Mouse (Mus musculus) cortical plate, adult 2 months (tissue): Measurements from ENCODE around the gene A730049H05Rik. TPM values are rescaled to one million over a fixed set of nuclear protein-coding genes. Genes with fewer than 3 reads are reported as not detected.

Experiments
- H3K27ac ChIP-seq: fragments of 200-500 bp; 2 replicates; pipeline ENCODE4 v1.5.1; 2012; ENCODE audit warnings: low read length, control low read depth, inconsistent platforms; ENCODE audit not compliant: insufficient read depth
- H3K4me1 ChIP-seq: fragments of 200-500 bp; 2 replicates; pipeline ENCODE4 v1.6.1; 2011; ENCODE audit warnings: low read length; ENCODE audit not compliant: control insufficient read depth, insufficient read depth
- H3K4me3 ChIP-seq: fragments of 200-500 bp; 2 replicates; pipeline ENCODE4 v1.5.1; 2011; ENCODE audit warnings: mild to moderate bottlenecking, low read length, control low read depth; ENCODE audit not compliant: insufficient read depth
- CTCF ChIP-seq: fragments of 200-500 bp; IDR thresholded peaks from 2 replicates; pipeline ENCODE4 v1.5.1; 2011; ENCODE audit warnings: mild to moderate bottlenecking, control low read depth, low read length; ENCODE audit not compliant: insufficient read depth; ENCODE audit errors: extremely low read depth
- POLR2A ChIP-seq: fragments of 200-500 bp; IDR thresholded peaks from 2 replicates; pipeline ENCODE4 v1.6.1; 2011; ENCODE audit warnings: mild to moderate bottlenecking, low read length, control low read depth; ENCODE audit not compliant: insufficient read depth; ENCODE audit errors: extremely low read depth
- polyA plus RNA-seq: library from polyadenylated mRNA; depleted of rRNA; stranded (reverse); fragments of >200 nt; gene quantifications from 2 replicates; pipeline ENCODE4 v1.2.3, GENCODE M21; 2012; rRNA removed

The A730049H05Rik gene
- polyA plus RNA-seq, 1 experiment, result 0.08 TPM

- Histone ChIP-seq H3K4me1 (no peaks in the 10 kb centered on the region), H3K27ac (no peak overlapping the region), H3K4me3 (no peak overlapping the region)
- no peak for TF ChIP-seq POLR2A
- no peak for TF ChIP-seq CTCF
Measured at GRCm38 (mm10) chr6:92874854-92875253, 58.6 kb downstream of the A730049H05Rik start.

- Histone ChIP-seq H3K4me3 (no peak overlapping the region), H3K4me1 (no peaks in the 10 kb centered on the region), H3K27ac (no peak overlapping the region)
- TF ChIP-seq POLR2A (no peak), CTCF (no peak)
Measured at GRCm38 (mm10) chr6:92875340-92875739, 59.1 kb downstream of the A730049H05Rik start.

DNA sequence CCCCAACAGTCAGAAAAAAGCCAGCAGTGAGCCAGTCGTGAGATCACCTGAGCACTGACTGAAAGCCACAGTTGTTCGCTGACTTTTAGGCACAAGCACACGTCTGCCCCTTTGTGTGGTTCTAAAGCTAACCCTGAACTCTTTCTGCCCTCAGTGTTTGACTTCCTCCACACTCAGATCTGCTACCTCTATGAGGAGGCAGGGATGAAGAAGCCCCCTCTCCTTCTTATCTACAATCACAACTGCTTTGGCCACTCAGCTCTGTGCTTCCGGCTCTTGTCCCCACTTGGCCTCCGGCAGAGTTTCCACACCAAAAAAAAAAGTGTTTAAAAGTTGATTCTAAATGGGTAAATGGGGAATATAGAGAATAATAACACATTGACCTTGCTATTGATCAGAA lies 59.8 kb downstream of the A730049H05Rik start:
- Histone ChIP-seq H3K27ac (no peak overlapping the region), H3K4me3 (no peak overlapping the region), H3K4me1 (no peaks in the 10 kb centered on the region)
- TF ChIP-seq POLR2A (no peak), CTCF (no peak)

DNA sequence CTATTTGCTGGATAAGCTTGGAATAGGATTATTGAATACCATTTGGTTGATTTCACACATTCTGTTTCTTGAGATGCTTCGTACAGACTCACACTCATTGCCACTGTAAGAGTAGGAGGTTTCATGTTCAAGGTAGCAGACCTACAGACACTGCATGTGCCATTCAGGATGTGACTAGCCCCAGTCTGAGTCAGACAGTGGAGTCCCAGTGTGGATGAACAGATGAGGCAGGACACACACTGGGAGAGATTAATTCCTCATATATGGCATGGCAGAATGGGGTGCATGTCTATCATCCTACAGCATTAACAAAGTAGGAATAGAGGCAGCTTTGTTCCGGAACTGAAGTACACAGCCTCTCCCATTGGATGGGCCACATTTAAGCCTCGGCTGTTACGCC lies 61.0 kb downstream of the A730049H05Rik start:
- no peaks in the 10 kb centered on the region for H3K4me1 ChIP-seq
- H3K27ac ChIP-seq, result no peak overlapping the region
- H3K4me3 ChIP-seq, result no peak overlapping the region
- TF ChIP-seq POLR2A, result no peak
- TF ChIP-seq CTCF, result no peak

GRCm38 (mm10) chr6:92878771-92879170 lies 62.5 kb downstream of the A730049H05Rik start:
- Histone ChIP-seq H3K4me1 (no peaks in the 10 kb centered on the region), H3K27ac (no peak overlapping the region), H3K4me3 (no peak overlapping the region)
- TF ChIP-seq POLR2A, result no peak
- TF ChIP-seq CTCF, result no peak

GRCm38 (mm10) chr6:92879700-92880265 lies 63.5 kb downstream of the A730049H05Rik start:
- TF ChIP-seq POLR2A, result no peak
- no peak for TF ChIP-seq CTCF
- H3K4me1 ChIP-seq, result no peaks in the 10 kb centered on the region
- H3K27ac ChIP-seq, result no peak overlapping the region
- no peak overlapping the region for H3K4me3 ChIP-seq

GRCm38 (mm10) chr6:92882446-92882845 lies 66.2 kb downstream of the A730049H05Rik start:
- H3K4me3 ChIP-seq, result no peak overlapping the region
- no peaks in the 10 kb centered on the region for H3K4me1 ChIP-seq
- no peak for TF ChIP-seq CTCF
- no peak for TF ChIP-seq POLR2A

DNA sequence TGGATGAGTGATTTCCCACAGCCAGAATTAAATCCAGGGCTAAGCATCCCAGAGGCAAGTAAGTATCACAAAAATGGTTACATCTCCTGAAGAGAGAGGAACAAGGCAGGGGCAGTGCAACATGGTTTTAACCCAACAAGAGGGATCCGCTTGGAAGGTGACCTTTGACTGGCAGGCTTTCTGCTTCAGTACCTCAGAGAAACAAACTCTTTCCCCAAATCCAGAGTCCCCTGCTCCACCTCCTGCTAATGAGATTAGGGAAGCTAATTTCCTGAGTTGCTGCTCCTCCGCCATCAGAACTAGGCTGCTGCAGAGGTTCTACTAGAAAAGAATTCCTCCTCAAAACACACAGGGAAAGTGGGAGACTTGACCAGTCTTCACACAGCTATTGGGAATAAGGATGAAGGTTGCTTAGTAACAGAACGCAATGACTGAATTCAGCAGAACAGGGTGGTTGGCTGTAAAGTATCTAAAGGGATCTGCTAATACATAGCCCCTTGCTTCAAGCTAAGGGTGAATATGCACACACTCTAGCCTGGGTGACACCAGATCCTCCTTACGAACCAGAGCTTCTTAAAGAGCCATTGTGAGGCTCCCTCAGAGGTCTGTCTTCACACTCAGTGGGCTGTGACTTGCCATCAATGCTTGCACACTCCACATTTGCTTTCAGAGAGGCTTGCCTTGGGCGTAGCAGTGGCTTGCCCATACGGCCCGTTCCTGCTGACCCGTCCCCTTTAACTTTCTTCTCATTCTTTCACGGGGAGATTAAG lies 67.0 kb downstream of the A730049H05Rik start:
- H3K27ac ChIP-seq, result no peak overlapping the region
- no peaks in the 10 kb centered on the region for H3K4me1 ChIP-seq
- H3K4me3 ChIP-seq, result no peak overlapping the region
- TF ChIP-seq CTCF (no peak), POLR2A (no peak)

More at GRCm38 (mm10) chr6:92882446-92882845, 66.2 kb downstream of the A730049H05Rik start:
- H3K27ac ChIP-seq, result no peak overlapping the region

GRCm38 (mm10) chr6:92891535-92891934 lies 75.3 kb downstream of the A730049H05Rik start:
- H3K4me1 ChIP-seq, result no peaks in the 10 kb centered on the region
- TF ChIP-seq CTCF, result no peak
- no peak for TF ChIP-seq POLR2A
- no peak overlapping the region for H3K4me3 ChIP-seq
- H3K27ac ChIP-seq, result no peak overlapping the region

Other genes with a start within 250 kb of the A730049H05Rik start
- gene Prickle2, start 110.3 kb upstream of the A730049H05Rik start, polyA plus RNA-seq, result 58.6 and 62.6 TPM in 2 replicates
- gene Gm15737, start 52.9 kb downstream of the A730049H05Rik start, polyA plus RNA-seq, result not detected in 2 replicates
- 1.1 and 1.2 TPM in 2 replicates for gene Adamts9, start 127.0 kb downstream of the A730049H05Rik start, polyA plus RNA-seq